Mouse (Mus musculus): ENCODE results near the gene Psmb11. TPM values are rescaled to one million over a fixed set of nuclear protein-coding genes. Genes with fewer than 3 reads are reported as not detected.
A peak's percentile ranks its signal among the peaks of the same experiment; 100 is the strongest.

The Psmb11 gene
- polyA plus RNA-seq, 2 experiments = 0.03 TPM; not detected in 1

DNA sequence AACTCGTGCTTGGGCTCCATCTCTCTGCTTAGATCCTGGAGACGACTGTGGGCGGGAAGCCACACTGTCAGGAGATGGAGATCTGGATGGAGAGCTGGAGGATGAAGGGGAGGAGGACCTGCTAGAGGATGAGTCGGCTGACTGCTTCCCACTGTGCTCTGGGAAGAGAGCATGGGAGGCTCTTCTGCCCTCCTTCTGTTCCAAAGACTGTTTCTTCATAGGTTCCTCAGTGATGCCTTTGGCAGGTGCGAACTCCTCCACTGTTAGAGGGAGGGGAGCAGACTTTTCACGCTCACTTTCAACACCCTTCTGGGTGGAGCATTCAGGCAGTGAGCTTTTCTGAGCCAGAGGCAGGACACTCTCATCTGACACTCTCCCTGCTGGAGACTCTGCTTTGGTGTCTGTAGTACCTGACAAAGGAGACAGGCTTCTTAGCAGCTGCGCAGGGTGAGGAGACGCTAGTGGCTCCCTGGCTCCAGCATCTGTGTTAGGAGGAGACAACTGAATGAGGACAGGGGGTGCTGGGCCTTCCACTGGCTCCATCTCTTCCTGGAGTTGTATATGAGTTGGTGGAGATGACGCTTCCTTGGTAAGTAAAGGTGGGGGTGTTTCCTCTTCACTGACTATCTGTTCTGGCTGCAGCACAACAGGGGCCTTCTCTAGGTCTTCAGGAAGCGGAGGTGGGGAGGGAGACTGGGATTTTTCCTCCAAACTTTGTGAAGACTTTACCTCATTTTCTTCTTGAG is 43.4 kb downstream of the Psmb11 start:
- DNase-seq (ENCODE audit: low read depth in 3 of 3, low spot score in 3 of 3) (no peak), ATAC-seq (ENCODE audit: insufficient read depth) (no peak)
- Histone ChIP-seq H3K36me3 (replicated peaks; ENCODE audit: control insufficient read depth, insufficient read depth, low read depth) (peaks cover 85% of the 10 kb centered on the region), H3K9ac (replicated peaks) (no peak overlapping the region), H3K4me3 (ENCODE audit: insufficient read depth in 1 of 2, low read depth in 2 of 2, low read length in 2 of 2) (no peak overlapping the region), H3K27me3 (ENCODE audit: control insufficient read depth, insufficient read depth, low read length) (no peaks in the 10 kb centered on the region), H3K27ac (no peak overlapping the region), H3K4me1 (replicated peaks; ENCODE audit: control insufficient read depth in 2 of 2, insufficient read depth in 2 of 2, low read length in 1 of 2) (no peaks in the 10 kb centered on the region), H3K4me2 (ENCODE audit: low read depth) (no peak overlapping the region), H3K9me3 (ENCODE audit: control insufficient read depth, low read length) (no peaks in the 10 kb centered on the region)
- WGBS (ENCODE audit: insufficient replicate concordance) = 81% methylated on average over 10 of the region's 10 CpGs
- TF ChIP-seq CTCF (IDR thresholded peaks at IDR 0.05; ENCODE audit: low read depth) (no peak), EP300 (IDR thresholded peaks at IDR 0.05; ENCODE audit: low read depth) (no peak)

DNA sequence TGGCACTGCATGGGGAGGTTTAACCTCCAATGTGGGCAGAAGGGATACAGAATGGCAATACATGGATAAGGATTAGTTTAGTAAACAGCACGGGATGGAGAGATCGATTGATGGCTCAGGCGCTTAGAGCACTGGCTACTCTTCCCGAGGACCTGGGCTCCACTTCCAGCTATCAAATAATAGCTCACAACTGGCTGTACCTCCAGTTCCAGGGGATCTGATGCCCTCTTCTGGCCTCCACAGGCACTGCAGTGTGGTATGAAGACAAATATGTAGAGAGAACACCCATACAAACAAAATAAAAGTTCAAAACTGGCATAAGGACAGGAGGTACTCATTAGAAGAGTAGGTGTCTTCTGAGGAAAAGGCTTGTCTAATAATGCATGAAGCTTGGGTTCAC is 48.1 kb downstream of the Psmb11 start:
- Histone ChIP-seq H3K9me3 (ENCODE audit: control insufficient read depth, low read length) (no peaks in the 10 kb centered on the region), H3K27me3 (ENCODE audit: control insufficient read depth, insufficient read depth, low read length) (no peaks in the 10 kb centered on the region), H3K4me1 (replicated peaks; ENCODE audit: control insufficient read depth in 2 of 2, insufficient read depth in 2 of 2, low read length in 1 of 2) (no peaks in the 10 kb centered on the region), H3K9ac (replicated peaks) (no peak overlapping the region), H3K4me3 (ENCODE audit: insufficient read depth in 1 of 2, low read depth in 2 of 2, low read length in 2 of 2) (no peak overlapping the region), H3K27ac (no peak overlapping the region), H3K36me3 (replicated peaks; ENCODE audit: control insufficient read depth, insufficient read depth, low read depth) (peaks cover 57% of the 10 kb centered on the region), H3K4me2 (ENCODE audit: low read depth) (no peak overlapping the region)
- TF ChIP-seq EP300 (IDR thresholded peaks at IDR 0.05; ENCODE audit: low read depth) = no peak
- peak; percentile 87 for TF ChIP-seq CTCF (IDR thresholded peaks at IDR 0.05; ENCODE audit: low read depth)
- no peak for DNase-seq (ENCODE audit: low read depth in 3 of 3, low spot score in 3 of 3)
- 56% methylated on average over 4 of the region's 4 CpGs for WGBS (ENCODE audit: insufficient replicate concordance)
- no peak for ATAC-seq (ENCODE audit: insufficient read depth)

GRCm38 (mm10) chr14:54674317-54674716 is 53.1 kb downstream of the Psmb11 start:
- DNase-seq (ENCODE audit: low read depth in 3 of 3, low spot score in 3 of 3) = no peak
- no peaks in the 10 kb centered on the region for H3K27me3 ChIP-seq (ENCODE audit: control insufficient read depth, insufficient read depth, low read length)
- no peak overlapping the region for H3K27ac ChIP-seq
- no peaks in the 10 kb centered on the region for H3K4me1 ChIP-seq (replicated peaks; ENCODE audit: control insufficient read depth in 2 of 2, insufficient read depth in 2 of 2, low read length in 1 of 2)
- peaks cover 59% of the 10 kb centered on the region for H3K36me3 ChIP-seq (replicated peaks; ENCODE audit: control insufficient read depth, insufficient read depth, low read depth)
- WGBS (ENCODE audit: insufficient replicate concordance) = 52% methylated on average over 2 of the region's 2 CpGs
- TF ChIP-seq EP300 (IDR thresholded peaks at IDR 0.05; ENCODE audit: low read depth) = no peak
- TF ChIP-seq CTCF (IDR thresholded peaks at IDR 0.05; ENCODE audit: low read depth) = no peak
- H3K4me3 ChIP-seq (ENCODE audit: insufficient read depth in 1 of 2, low read depth in 2 of 2, low read length in 2 of 2) = no peak overlapping the region
- H3K4me2 ChIP-seq (ENCODE audit: low read depth) = no peak overlapping the region
- ATAC-seq (ENCODE audit: insufficient read depth) = no peak
- H3K9me3 ChIP-seq (ENCODE audit: control insufficient read depth, low read length) = no peaks in the 10 kb centered on the region
- no peak overlapping the region for H3K9ac ChIP-seq (replicated peaks)

DNA sequence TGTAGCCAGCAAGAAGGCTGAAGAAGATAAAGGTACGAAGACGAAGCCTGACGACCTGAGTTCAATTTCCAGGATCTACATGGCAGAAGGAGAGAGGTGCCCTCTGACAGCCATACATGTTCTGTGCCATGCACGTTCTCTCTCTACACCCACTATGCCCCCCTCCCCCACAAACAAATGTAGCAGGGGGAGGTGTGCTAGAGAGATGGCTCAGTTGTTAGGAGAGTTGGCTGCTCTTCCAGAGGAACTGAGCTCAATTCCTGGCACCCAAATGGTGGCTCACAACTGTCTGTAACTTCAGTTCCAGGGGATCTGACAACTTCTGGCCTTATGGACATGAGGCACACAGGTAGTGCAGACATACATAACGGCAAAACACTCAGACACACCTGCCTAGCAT is 55.1 kb downstream of the Psmb11 start:
- no peak for TF ChIP-seq EP300 (IDR thresholded peaks at IDR 0.05; ENCODE audit: low read depth)
- TF ChIP-seq CTCF (IDR thresholded peaks at IDR 0.05; ENCODE audit: low read depth) = no peak
- no peaks in the 10 kb centered on the region for H3K4me1 ChIP-seq (replicated peaks; ENCODE audit: control insufficient read depth in 2 of 2, insufficient read depth in 2 of 2, low read length in 1 of 2)
- 79% methylated on average over 5 of the region's 5 CpGs for WGBS (ENCODE audit: insufficient replicate concordance)
- no peaks in the 10 kb centered on the region for H3K27me3 ChIP-seq (ENCODE audit: control insufficient read depth, insufficient read depth, low read length)
- ATAC-seq (ENCODE audit: insufficient read depth) (no peak), DNase-seq (ENCODE audit: low read depth in 3 of 3, low spot score in 3 of 3) (no peak)
- no peaks in the 10 kb centered on the region for H3K9me3 ChIP-seq (ENCODE audit: control insufficient read depth, low read length)
- H3K27ac ChIP-seq = no peak overlapping the region
- H3K4me3 ChIP-seq (ENCODE audit: insufficient read depth in 1 of 2, low read depth in 2 of 2, low read length in 2 of 2) = no peak overlapping the region
- H3K9ac ChIP-seq (replicated peaks) = no peak overlapping the region
- H3K36me3 ChIP-seq (replicated peaks; ENCODE audit: control insufficient read depth, insufficient read depth, low read depth) = peaks cover 67% of the 10 kb centered on the region
- no peak overlapping the region for H3K4me2 ChIP-seq (ENCODE audit: low read depth)

DNA sequence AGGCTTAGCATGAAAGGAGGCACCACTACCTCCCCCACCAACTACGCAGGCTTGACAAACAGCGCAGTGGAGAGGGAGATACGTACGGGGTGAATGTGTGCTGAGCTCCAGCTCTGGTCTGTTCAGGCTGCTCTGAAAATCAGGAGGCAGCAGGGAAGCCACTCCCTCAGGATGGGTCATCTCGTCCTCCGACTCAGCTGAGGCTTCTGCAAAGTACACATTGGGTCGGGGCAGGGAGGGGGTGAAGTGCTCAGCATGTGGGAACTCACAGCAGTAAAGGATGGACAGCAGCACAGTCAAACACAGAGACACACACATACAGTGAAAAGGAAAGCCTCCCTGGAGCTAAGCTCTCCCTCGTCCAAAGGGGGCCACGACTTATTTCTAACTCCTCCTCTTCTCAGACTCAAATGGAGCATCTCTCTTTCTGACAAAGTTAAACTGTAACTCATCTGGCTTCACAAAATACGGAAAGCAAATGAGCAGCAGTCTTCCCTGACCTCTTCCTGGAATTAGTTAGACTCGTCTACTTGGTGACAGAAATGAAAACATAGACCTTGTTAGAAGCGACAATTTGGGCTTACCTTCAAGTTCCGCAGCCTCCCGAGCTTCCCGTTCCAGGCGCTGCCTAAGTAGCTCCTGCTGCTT is 57.5 kb downstream of the Psmb11 start:
- Histone ChIP-seq H3K4me3 (ENCODE audit: insufficient read depth in 1 of 2, low read depth in 2 of 2, low read length in 2 of 2) (no peak overlapping the region), H3K4me1 (replicated peaks; ENCODE audit: control insufficient read depth in 2 of 2, insufficient read depth in 2 of 2, low read length in 1 of 2) (peaks cover 2 to 8% of the 10 kb centered on the region in 2 experiments; a peak in 3 of 4 replicates), H3K9ac (replicated peaks) (no peak overlapping the region), H3K27me3 (ENCODE audit: control insufficient read depth, insufficient read depth, low read length) (no peaks in the 10 kb centered on the region), H3K9me3 (ENCODE audit: control insufficient read depth, low read length) (no peaks in the 10 kb centered on the region), H3K27ac (no peak overlapping the region), H3K4me2 (ENCODE audit: low read depth) (peak overlapping the region; percentile 18; the same call in 1 of the 2 replicates), H3K36me3 (replicated peaks; ENCODE audit: control insufficient read depth, insufficient read depth, low read depth) (peaks cover 70% of the 10 kb centered on the region)
- TF ChIP-seq EP300 (IDR thresholded peaks at IDR 0.05; ENCODE audit: low read depth) = no peak
- ATAC-seq (ENCODE audit: insufficient read depth) = peak; percentile 43; the same call in 1 of the 2 replicates
- no peak for DNase-seq (ENCODE audit: low read depth in 3 of 3, low spot score in 3 of 3)
- WGBS (ENCODE audit: insufficient replicate concordance) = 81% methylated on average over 16 of the region's 16 CpGs

MicroRNAs within 50 kb of the gene (microRNA counts, 519-probe panel; counts per million panel counts)
- 69.9 counts per million for microRNA mmu-miR-686

Small RNAs within 50 kb of the gene (microRNA-seq; reads per million reads assigned to microRNA genes)
- gene Mir686 (not detected), gene Mir6948 (not detected)

Other genes with a start within 250 kb of the Psmb11 start
- gene Slc7a7, start 203.7 kb upstream of the Psmb11 start, polyA plus RNA-seq (2012; rRNA removed) = 7.8 and 8.7 TPM in 2 replicates
- 4.9 and 6.2 TPM in 2 replicates for gene Slc7a7, start 203.7 kb upstream of the Psmb11 start, polyA plus RNA-seq (2014; fragmentation: Nextera tagmentation; extraction: Ambion mirVana)
- 107 and 177 TPM in 2 replicates for gene Mrpl52, start 194.5 kb upstream of the Psmb11 start, polyA plus RNA-seq (2012; rRNA removed)
- 218 and 228 TPM in 2 replicates for gene Mrpl52, start 194.5 kb upstream of the Psmb11 start, polyA plus RNA-seq (2014; fragmentation: Nextera tagmentation; extraction: Ambion mirVana)
- 17.7 and 19.0 TPM in 2 replicates for gene Mmp14, start 189.8 kb upstream of the Psmb11 start, polyA plus RNA-seq (2012; rRNA removed)
- gene Mmp14, start 189.8 kb upstream of the Psmb11 start, polyA plus RNA-seq (2014; fragmentation: Nextera tagmentation; extraction: Ambion mirVana) = 14.4 and 15.5 TPM in 2 replicates
- gene Lrp10, start 157.3 kb upstream of the Psmb11 start, polyA plus RNA-seq (2012; rRNA removed) = 12.8 and 12.9 TPM in 2 replicates
- gene Lrp10, start 157.3 kb upstream of the Psmb11 start, polyA plus RNA-seq (2014; fragmentation: Nextera tagmentation; extraction: Ambion mirVana) = 11.1 and 17.2 TPM in 2 replicates
- gene Rem2, start 145.3 kb upstream of the Psmb11 start, polyA plus RNA-seq (2012; rRNA removed) = 0.09 and 0.12 TPM in 2 replicates
- 0.05 TPM in 1 of 2 replicates, not detected in the other for gene Rem2, start 145.3 kb upstream of the Psmb11 start, polyA plus RNA-seq (2014; fragmentation: Nextera tagmentation; extraction: Ambion mirVana)
- gene Prmt5, start 103.9 kb upstream of the Psmb11 start, polyA plus RNA-seq (2012; rRNA removed) = 23.1 and 24.5 TPM in 2 replicates
- 26.8 and 28.5 TPM in 2 replicates for gene Prmt5, start 103.9 kb upstream of the Psmb11 start, polyA plus RNA-seq (2014; fragmentation: Nextera tagmentation; extraction: Ambion mirVana)
- 16.5 and 24.2 TPM in 2 replicates for gene Haus4, start 66.8 kb upstream of the Psmb11 start, polyA plus RNA-seq (2012; rRNA removed)
- 31.6 and 33.7 TPM in 2 replicates for gene Haus4, start 66.8 kb upstream of the Psmb11 start, polyA plus RNA-seq (2014; fragmentation: Nextera tagmentation; extraction: Ambion mirVana)
- 3.7 TPM in 2 replicates for gene Ajuba, start 43.9 kb upstream of the Psmb11 start, polyA plus RNA-seq (2012; rRNA removed)
- 1.0 and 1.8 TPM in 2 replicates for gene Ajuba, start 43.9 kb upstream of the Psmb11 start, polyA plus RNA-seq (2014; fragmentation: Nextera tagmentation; extraction: Ambion mirVana)
- 2.2 and 4.3 TPM in 2 replicates for gene 4931414P19Rik, start 15.4 kb upstream of the Psmb11 start, polyA plus RNA-seq (2012; rRNA removed)
- gene 4931414P19Rik, start 15.4 kb upstream of the Psmb11 start, polyA plus RNA-seq (2014; fragmentation: Nextera tagmentation; extraction: Ambion mirVana) = 1.1 and 1.9 TPM in 2 replicates
- gene Psmb5, start 3.4 kb upstream of the Psmb11 start, polyA plus RNA-seq (2012; rRNA removed) = 95.4 and 111 TPM in 2 replicates
- 205 and 223 TPM in 2 replicates for gene Psmb5, start 3.4 kb upstream of the Psmb11 start, polyA plus RNA-seq (2014; fragmentation: Nextera tagmentation; extraction: Ambion mirVana)
- not detected in 2 replicates for gene Gm17606, start 19.5 kb downstream of the Psmb11 start, polyA plus RNA-seq (2012; rRNA removed)
- gene Gm17606, start 19.5 kb downstream of the Psmb11 start, polyA plus RNA-seq (2014; fragmentation: Nextera tagmentation; extraction: Ambion mirVana) = not detected in 2 replicates
- 1.4 and 1.6 TPM in 2 replicates for gene Cdh24, start 19.9 kb downstream of the Psmb11 start, polyA plus RNA-seq (2012; rRNA removed)
- gene Cdh24, start 19.9 kb downstream of the Psmb11 start, polyA plus RNA-seq (2014; fragmentation: Nextera tagmentation; extraction: Ambion mirVana) = 0.08 and 0.13 TPM in 2 replicates
- 29.6 and 33.6 TPM in 2 replicates for gene 1700123O20Rik, start 64.8 kb downstream of the Psmb11 start, polyA plus RNA-seq (2012; rRNA removed)
- 39.9 and 42.8 TPM in 2 replicates for gene 1700123O20Rik, start 64.8 kb downstream of the Psmb11 start, polyA plus RNA-seq (2014; fragmentation: Nextera tagmentation; extraction: Ambion mirVana)
- 43.5 and 64.5 TPM in 2 replicates for gene Acin1, start 65.5 kb downstream of the Psmb11 start, polyA plus RNA-seq (2012; rRNA removed)
- gene Acin1, start 65.5 kb downstream of the Psmb11 start, polyA plus RNA-seq (2014; fragmentation: Nextera tagmentation; extraction: Ambion mirVana) = 43.2 and 47.9 TPM in 2 replicates
- 0.01 and 0.03 TPM in 2 replicates for gene Gm29776, start 77.4 kb downstream of the Psmb11 start, polyA plus RNA-seq (2012; rRNA removed)
- gene Gm29776, start 77.4 kb downstream of the Psmb11 start, polyA plus RNA-seq (2014; fragmentation: Nextera tagmentation; extraction: Ambion mirVana) = 0.06 TPM in 1 of 2 replicates, not detected in the other
- 5.4 and 6.3 TPM in 2 replicates for gene Cebpe, start 90.7 kb downstream of the Psmb11 start, polyA plus RNA-seq (2012; rRNA removed)
- gene Cebpe, start 90.7 kb downstream of the Psmb11 start, polyA plus RNA-seq (2014; fragmentation: Nextera tagmentation; extraction: Ambion mirVana) = 4.3 and 5.1 TPM in 2 replicates
- 3.3 and 3.6 TPM in 2 replicates for gene Slc7a8, start 160.5 kb downstream of the Psmb11 start, polyA plus RNA-seq (2012; rRNA removed)
- 3.7 and 3.9 TPM in 2 replicates for gene Slc7a8, start 160.5 kb downstream of the Psmb11 start, polyA plus RNA-seq (2014; fragmentation: Nextera tagmentation; extraction: Ambion mirVana)
- gene Rnf212b, start 192.7 kb downstream of the Psmb11 start, polyA plus RNA-seq (2012; rRNA removed) = not detected in 2 replicates
- not detected in 2 replicates for gene Rnf212b, start 192.7 kb downstream of the Psmb11 start, polyA plus RNA-seq (2014; fragmentation: Nextera tagmentation; extraction: Ambion mirVana)
- gene Homez, start 249.5 kb downstream of the Psmb11 start, polyA plus RNA-seq (2012; rRNA removed) = 0.78 and 0.96 TPM in 2 replicates
- gene Homez, start 249.5 kb downstream of the Psmb11 start, polyA plus RNA-seq (2014; fragmentation: Nextera tagmentation; extraction: Ambion mirVana) = 1.8 TPM in 2 replicates

All from liver, embryonic 14.5 days (tissue).